Mouse (Mus musculus) 3134 (cell line): ENCODE measurements at regions not wholly inside any gene's neighbourhood (a gene's known extent, or its start where the extent isn't known, plus 50 kb on each side); places are given as distances from the start of the nearest gene placed in this dataset.

Source experiments
- DNase-seq: peaks from one replicate; pipeline ENCODE4 v3.0.0-alpha.2; 2011; ENCODE audit warnings: low spot score; ENCODE audit not compliant: insufficient read length; ENCODE audit errors: extremely low read depth

- DNase-seq: no peak
Observed at GRCm38 (mm10) chr10:124305644-124306043, 1041.8 kb downstream of the Fam19a2 start.

DNA sequence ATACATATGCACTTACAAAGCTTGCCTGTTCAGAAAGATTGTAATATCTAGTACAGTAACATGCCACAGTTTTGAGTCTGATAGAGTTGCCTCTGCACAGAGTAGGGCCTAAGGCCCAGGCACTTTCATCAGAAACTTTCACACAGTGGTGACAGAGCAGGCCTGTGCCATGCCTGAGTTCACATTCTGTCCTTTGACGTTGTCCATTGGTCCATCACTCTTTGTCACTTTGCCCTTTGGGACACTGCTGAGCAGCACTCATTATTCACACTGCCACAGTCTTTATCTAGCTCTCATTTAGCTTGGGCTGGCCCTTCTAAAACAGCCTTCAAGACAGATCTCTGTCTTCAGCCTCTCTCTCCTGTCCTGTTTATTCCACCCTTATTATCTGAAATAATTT, 1055.0 kb downstream of the Fam19a2 start:
- no peak for DNase-seq

DNA sequence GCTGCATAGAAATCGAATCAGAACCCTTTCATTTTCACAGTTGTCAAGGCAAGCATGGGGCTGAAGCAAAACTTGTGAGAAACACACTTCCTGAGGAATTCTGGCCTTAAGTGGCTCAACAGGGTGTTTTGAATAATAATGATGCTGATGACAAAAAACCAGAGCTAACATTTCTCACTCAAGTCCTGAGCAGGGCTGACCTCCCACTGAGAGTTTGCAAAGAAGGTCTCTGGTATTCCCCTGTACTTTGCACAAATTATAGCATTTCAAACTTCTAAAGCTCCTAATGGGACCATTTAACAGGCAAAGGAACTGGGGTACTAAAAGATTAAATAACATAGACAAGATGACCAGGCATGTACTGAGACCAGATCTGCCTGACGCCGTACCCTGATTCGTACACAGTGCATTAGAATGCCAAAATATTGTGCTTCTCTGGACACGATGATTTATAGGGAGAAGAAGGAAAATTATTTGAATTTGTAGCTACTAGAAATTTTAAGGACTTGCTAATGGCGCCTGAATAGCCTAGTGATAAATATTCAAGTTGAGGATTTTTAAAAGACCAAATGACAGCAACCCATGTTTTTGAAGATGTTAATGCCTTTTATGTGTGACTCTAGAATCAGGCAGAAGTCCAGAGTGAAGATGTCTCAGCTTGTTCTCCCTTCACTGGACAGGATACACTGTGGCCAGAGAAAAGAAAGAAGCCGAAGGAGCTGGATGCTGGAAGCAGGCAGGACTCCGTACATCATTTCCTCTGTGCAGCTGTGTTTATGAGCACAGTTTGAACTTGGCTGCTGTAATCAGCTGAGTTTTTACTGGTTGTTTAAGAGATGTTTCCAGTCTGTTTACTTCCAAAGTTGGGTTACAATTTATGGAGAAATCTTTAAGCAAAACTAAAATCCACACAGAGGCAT, 1056.7 kb downstream of the Fam19a2 start:
- no peak for DNase-seq

GRCm38 (mm10) chr10:124332491-124332890, 1056.8 kb downstream of the Slc16a7 start:
- no peak for DNase-seq

DNA sequence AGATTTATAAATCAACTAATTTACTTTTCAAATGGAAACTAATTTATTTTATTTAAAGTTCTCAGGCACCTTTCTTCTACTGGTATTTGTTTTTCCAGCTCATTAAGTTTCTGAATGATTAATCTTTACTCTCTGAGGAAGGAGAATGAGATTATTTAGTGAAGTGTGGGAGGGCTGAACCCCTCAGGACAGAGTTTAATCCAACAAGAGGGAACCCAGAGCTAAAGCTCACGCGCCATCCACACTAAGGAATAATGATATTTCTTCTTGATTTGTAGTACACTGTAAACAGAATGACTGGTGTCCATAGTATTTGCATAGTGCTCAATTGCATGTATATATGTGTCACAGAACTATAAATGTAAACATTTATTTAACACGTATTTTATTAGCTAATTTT, 1050.3 kb downstream of the Slc16a7 start:
- no peak for DNase-seq

GRCm38 (mm10) chr10:124349300-124349699, 1040.0 kb downstream of the Slc16a7 start:
- peak; percentile 13 for DNase-seq

DNA sequence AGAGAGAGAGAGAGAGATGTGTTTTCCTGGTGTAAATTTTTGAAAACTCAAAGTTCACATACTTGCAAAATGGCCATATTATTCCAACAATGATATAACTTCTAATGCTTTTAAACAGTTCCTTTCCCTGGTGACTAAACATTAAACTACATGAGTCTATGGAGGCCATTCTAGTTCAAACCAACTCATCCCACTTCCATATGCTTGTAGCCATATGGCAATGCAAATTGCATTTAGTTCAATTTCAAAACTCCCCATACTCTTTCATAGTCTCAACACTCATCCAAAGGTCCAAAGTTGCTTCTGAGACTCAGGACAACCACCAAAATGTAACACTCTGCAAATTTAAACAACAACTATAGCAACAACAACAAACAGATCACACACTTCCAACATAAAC, 1026.5 kb downstream of the Slc16a7 start:
- no peak for DNase-seq

DNA sequence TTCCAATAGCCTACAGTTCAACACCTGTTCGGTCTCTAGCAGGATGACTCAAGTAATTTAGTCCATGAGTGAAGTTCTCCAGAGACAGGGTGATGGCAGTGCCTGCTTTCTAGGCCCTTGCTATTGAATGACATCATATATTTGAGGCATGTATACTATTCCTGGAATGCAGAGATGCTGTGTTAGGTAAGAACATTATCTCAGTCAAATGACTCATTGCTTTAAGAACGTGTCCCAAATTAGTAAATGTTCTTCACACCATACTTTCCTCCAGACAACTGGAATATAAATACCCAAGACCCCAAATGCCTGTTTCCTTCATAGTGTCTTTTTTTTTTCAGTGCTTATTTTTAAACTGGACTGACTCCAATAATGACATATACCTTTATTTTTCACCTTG, 1018.3 kb downstream of the Slc16a7 start:
- no peak for DNase-seq

DNA sequence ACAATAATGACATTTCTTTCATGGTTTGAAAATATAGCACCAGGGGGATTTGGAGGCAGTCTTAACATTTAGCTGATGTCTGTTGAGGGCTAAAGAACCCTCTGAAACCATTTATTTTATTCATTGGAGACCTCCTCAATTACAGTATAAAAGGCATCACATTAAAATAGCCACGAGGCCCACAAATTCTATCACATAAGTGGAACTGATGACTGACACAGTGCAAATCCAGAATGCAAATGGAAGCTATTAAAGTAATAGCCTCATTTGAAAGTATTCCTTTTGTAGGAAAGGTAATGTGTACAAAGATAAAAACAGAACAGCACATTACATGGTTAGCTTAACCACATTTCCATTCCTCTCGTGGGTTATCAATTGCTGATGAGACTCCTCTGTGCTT, 986.6 kb downstream of the Slc16a7 start:
- no peak for DNase-seq

DNA sequence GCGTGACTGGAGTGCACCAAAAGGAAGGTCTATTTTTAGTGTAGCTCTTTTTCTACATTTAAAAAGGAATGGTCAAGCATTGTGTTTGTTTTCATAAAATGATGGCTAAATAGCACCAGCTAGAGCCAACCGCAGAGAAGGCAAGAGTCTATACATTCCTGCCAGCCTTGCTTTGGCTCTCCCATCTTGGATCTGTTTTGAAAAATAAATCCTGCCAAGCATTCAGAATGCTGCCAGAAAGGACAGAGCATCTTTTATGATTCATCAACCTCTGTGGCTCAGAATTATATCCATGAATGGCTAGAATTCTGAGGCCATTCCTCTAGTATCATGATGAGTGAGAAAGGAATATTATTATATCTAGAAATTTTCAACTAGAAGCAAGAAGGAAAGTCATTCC, 979.6 kb downstream of the Slc16a7 start:
- DNase-seq: no peak

DNA sequence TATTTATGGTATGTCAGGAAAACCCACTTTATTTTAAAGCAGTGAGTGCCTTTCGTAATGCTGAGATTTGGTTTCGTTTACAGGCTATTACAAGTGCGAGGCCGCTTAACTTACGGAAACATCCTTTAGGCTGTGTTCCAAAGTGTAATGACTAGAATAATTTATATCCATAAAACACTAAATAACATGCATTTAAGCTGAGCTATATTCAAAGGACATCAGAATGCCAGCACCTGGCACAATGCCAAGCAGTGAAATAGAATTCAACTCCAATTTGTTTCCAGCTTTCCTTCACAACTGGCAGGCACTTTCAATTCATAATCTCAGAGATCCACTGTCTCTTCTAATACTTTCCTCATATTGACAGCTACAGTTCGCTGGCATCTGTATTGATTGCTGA, 972.7 kb downstream of the Slc16a7 start:
- no peak for DNase-seq

DNA sequence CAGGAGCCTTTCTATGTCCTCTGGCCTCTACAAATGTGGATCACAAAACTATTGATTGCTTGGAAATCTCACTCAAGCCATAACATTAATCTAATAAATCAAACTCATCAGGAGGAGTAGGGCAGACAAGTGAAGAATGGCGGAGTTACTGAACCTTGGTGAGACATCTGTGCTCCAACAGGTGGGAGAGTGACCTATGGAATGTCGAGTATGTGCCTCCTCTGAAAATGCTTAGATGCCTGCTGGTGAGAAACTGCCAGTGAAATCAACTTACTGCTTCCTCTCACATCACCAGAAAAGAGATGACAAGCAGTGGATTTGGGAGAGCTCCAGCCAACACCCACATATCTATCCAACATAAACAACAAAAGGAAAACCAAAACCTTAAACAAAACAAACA, 965.8 kb downstream of the Slc16a7 start:
- DNase-seq: no peak
